Mouse (Mus musculus) lung, embryonic 15.5 days (tissue): Measurements from ENCODE around the gene Ccm2l. TPM values are rescaled to one million over a fixed set of nuclear protein-coding genes. Genes with fewer than 3 reads are reported as not detected.

Experiments used
- ATAC-seq: fragments of 200-750 bp; cut with Nextera tagmentation; 2 replicates; pipeline ENCODE4 v1.8.0; 2017; ENCODE audit warnings: moderate number of reproducible peaks, borderline replicate concordance; ENCODE audit not compliant: low FRiP score, low TSS enrichment; ENCODE audit errors: extremely low read depth
- H3K27ac ChIP-seq: fragments of 300-500 bp; sonication (generic); 2 replicates; pipeline ENCODE4 v1.5.1; 2015; ENCODE audit warnings: moderate library complexity, mild to moderate bottlenecking, inconsistent platforms
- H3K27me3 ChIP-seq: fragments of 300-500 bp; sonication (generic); 2 replicates; pipeline ENCODE4 v1.6.1; 2015; ENCODE audit warnings: inconsistent platforms
- H3K36me3 ChIP-seq: fragments of 300-500 bp; sonication (generic); 2 replicates; pipeline ENCODE4 v1.6.1; 2015; ENCODE audit warnings: inconsistent platforms
- H3K4me1 ChIP-seq: fragments of 300-500 bp; sonication (generic); 2 replicates; pipeline ENCODE4 v1.6.1; 2015; ENCODE audit warnings: inconsistent platforms
- H3K4me2 ChIP-seq: fragments of 300-500 bp; sonication (generic); 2 replicates; pipeline ENCODE4 v1.6.1; 2015; ENCODE audit warnings: inconsistent platforms, mild to moderate bottlenecking, moderate library complexity
- H3K4me3 ChIP-seq: fragments of 300-500 bp; sonication (generic); 2 replicates; pipeline ENCODE4 v1.5.1; 2015; ENCODE audit warnings: mild to moderate bottlenecking, inconsistent platforms
- H3K9ac ChIP-seq: fragments of 300-500 bp; sonication (generic); 2 replicates; pipeline ENCODE4 v1.6.1; 2015; ENCODE audit warnings: inconsistent platforms
- H3K9me3 ChIP-seq: fragments of 300-500 bp; sonication (generic); 2 replicates; pipeline ENCODE4 v1.6.1; 2016; ENCODE audit warnings: inconsistent platforms
- WGBS: fragments of 180-500 bp; shearing (Covaris S2); methylation state at CpG from one replicate; pipeline ENCODE4 v1.1.7; 2015; 5-methylcytosine and 5-hydroxymethylcytosine counted together
- polyA plus RNA-seq: library from polyadenylated mRNA; unstranded; fragments of >200 nt; fragmentation: Nextera tagmentation; extraction: Ambion mirVana; gene quantifications from 2 replicates; pipeline ENCODE4 v1.2.1, GENCODE M21; 2015

Ccm2l gene
- polyA plus RNA-seq, 1 experiment from 2014 or later = 5.3 TPM

GRCm38 (mm10) chr2:153055270-153055920, 10.4 kb upstream of the Ccm2l start:
- 48% methylated on average over 6 of the region's 6 CpGs for WGBS
- H3K4me1 ChIP-seq = no peaks in the 10 kb centered on the region
- ATAC-seq = no peak
- no peaks in the 10 kb centered on the region for H3K9me3 ChIP-seq
- H3K27me3 ChIP-seq = peaks cover 36% of the 10 kb centered on the region
- H3K4me3 ChIP-seq = no peak overlapping the region
- no peaks in the 10 kb centered on the region for H3K36me3 ChIP-seq
- no peak overlapping the region for H3K4me2 ChIP-seq
- H3K27ac ChIP-seq = no peak overlapping the region
- no peak overlapping the region for H3K9ac ChIP-seq

- H3K4me1 ChIP-seq = no peaks in the 10 kb centered on the region
- no peak overlapping the region for H3K27ac ChIP-seq
- no peak overlapping the region for H3K4me3 ChIP-seq
- H3K27me3 ChIP-seq = peaks cover 11% of the 10 kb centered on the region
- WGBS = 62% methylated on average over 4 of the region's 4 CpGs
- H3K4me2 ChIP-seq = no peak overlapping the region
- no peak for ATAC-seq
- no peaks in the 10 kb centered on the region for H3K9me3 ChIP-seq
- H3K36me3 ChIP-seq = no peaks in the 10 kb centered on the region
- H3K9ac ChIP-seq = no peak overlapping the region
Measured at GRCm38 (mm10) chr2:153058365-153058764, 7.4 kb upstream of the Ccm2l start.

- WGBS = 64% methylated on average over 7 of the region's 7 CpGs
- Histone ChIP-seq H3K4me3 (no peak overlapping the region), H3K27me3 (no peaks in the 10 kb centered on the region), H3K4me2 (no peak overlapping the region), H3K36me3 (no peaks in the 10 kb centered on the region), H3K9ac (no peak overlapping the region), H3K4me1 (no peaks in the 10 kb centered on the region), H3K27ac (no peak overlapping the region), H3K9me3 (no peaks in the 10 kb centered on the region)
- no peak for ATAC-seq
Measured at GRCm38 (mm10) chr2:153060216-153060615, 5.5 kb upstream of the Ccm2l start.

GRCm38 (mm10) chr2:153063394-153063793, 2.4 kb upstream of the Ccm2l start:
- Histone ChIP-seq H3K9me3 (no peaks in the 10 kb centered on the region), H3K4me2 (no peak overlapping the region), H3K36me3 (no peaks in the 10 kb centered on the region), H3K9ac (no peak overlapping the region), H3K4me1 (no peaks in the 10 kb centered on the region), H3K4me3 (no peak overlapping the region), H3K27ac (no peak overlapping the region), H3K27me3 (peaks cover 7% of the 10 kb centered on the region; the same call in 1 of the 2 replicates)
- ATAC-seq = no peak
- 40% methylated on average over 3 of the region's 3 CpGs for WGBS

- no peak overlapping the region for H3K4me3 ChIP-seq
- no peaks in the 10 kb centered on the region for H3K9me3 ChIP-seq
- H3K4me2 ChIP-seq = no peak overlapping the region; the same call in 1 of the 2 replicates
- no peaks in the 10 kb centered on the region for H3K4me1 ChIP-seq
- 62% methylated on average over 9 of the region's 9 CpGs for WGBS
- peaks cover 14% of the 10 kb centered on the region for H3K27me3 ChIP-seq
- no peak for ATAC-seq
- H3K36me3 ChIP-seq = no peaks in the 10 kb centered on the region
- H3K27ac ChIP-seq = 0 out of 2 replicates have a peak overlapping the region, but pooled peaks have one; percentile 7
- H3K9ac ChIP-seq = no peak overlapping the region
Measured at GRCm38 (mm10) chr2:153064190-153064970, 1.4 kb upstream of the Ccm2l start.

- Histone ChIP-seq H3K27me3 (peaks cover 40% of the 10 kb centered on the region), H3K36me3 (no peaks in the 10 kb centered on the region), H3K27ac (no peak overlapping the region), H3K9me3 (no peaks in the 10 kb centered on the region), H3K4me2 (peak overlapping the region; percentile 37), H3K4me3 (0 out of 2 replicates have a peak overlapping the region, but pooled peaks have one; percentile 16), H3K9ac (no peak overlapping the region), H3K4me1 (peaks cover 7% of the 10 kb centered on the region; the same call in 1 of the 2 replicates)
- 45% methylated on average over 6 of the region's 6 CpGs for WGBS
- no peak for ATAC-seq
Measured at GRCm38 (mm10) chr2:153066991-153067390, 1.2 kb downstream of the Ccm2l start.

- Histone ChIP-seq H3K4me3 (no peak overlapping the region), H3K36me3 (no peaks in the 10 kb centered on the region), H3K27me3 (peaks cover 61% of the 10 kb centered on the region), H3K4me2 (no peak overlapping the region; the same call in 1 of the 2 replicates), H3K27ac (no peak overlapping the region), H3K9ac (no peak overlapping the region), H3K4me1 (peaks cover 9% of the 10 kb centered on the region; the same call in 1 of the 2 replicates), H3K9me3 (no peaks in the 10 kb centered on the region)
- 13% methylated on average over 23 of the region's 23 CpGs for WGBS
- no peak for ATAC-seq
Measured at GRCm38 (mm10) chr2:153070762-153071490, 5.2 kb downstream of the Ccm2l start.

- peaks cover 61% of the 10 kb centered on the region for H3K27me3 ChIP-seq
- H3K4me3 ChIP-seq = peak overlapping the region; percentile 29
- no peaks in the 10 kb centered on the region for H3K36me3 ChIP-seq
- ATAC-seq = no peak
- no peaks in the 10 kb centered on the region for H3K9me3 ChIP-seq
- peak overlapping the region; percentile 56 for H3K4me2 ChIP-seq
- no peak overlapping the region for H3K27ac ChIP-seq
- H3K9ac ChIP-seq = 0 out of 2 replicates have a peak overlapping the region, but pooled peaks have one; percentile 22
- peaks cover 9% of the 10 kb centered on the region; the same call in 1 of the 2 replicates for H3K4me1 ChIP-seq
- WGBS = 13% methylated on average over 67 of the region's 67 CpGs
Measured at GRCm38 (mm10) chr2:153071491-153072184, 5.9 kb downstream of the Ccm2l start.

GRCm38 (mm10) chr2:153074651-153075050, 8.9 kb downstream of the Ccm2l start:
- WGBS = 84% methylated on average over 10 of the region's 10 CpGs
- H3K9ac ChIP-seq = no peak overlapping the region
- peaks cover 9% of the 10 kb centered on the region; the same call in 1 of the 2 replicates for H3K4me1 ChIP-seq
- no peak for ATAC-seq
- H3K4me2 ChIP-seq = no peak overlapping the region
- no peak overlapping the region for H3K4me3 ChIP-seq
- H3K27ac ChIP-seq = no peak overlapping the region
- peaks cover 44% of the 10 kb centered on the region for H3K27me3 ChIP-seq
- H3K9me3 ChIP-seq = no peaks in the 10 kb centered on the region
- H3K36me3 ChIP-seq = no peaks in the 10 kb centered on the region

- peaks cover 9% of the 10 kb centered on the region; the same call in 1 of the 2 replicates for H3K4me1 ChIP-seq
- ATAC-seq = no peak
- no peak overlapping the region for H3K4me2 ChIP-seq
- H3K36me3 ChIP-seq = no peaks in the 10 kb centered on the region
- no peak overlapping the region for H3K4me3 ChIP-seq
- H3K27ac ChIP-seq = no peak overlapping the region
- WGBS = 35% methylated on average over 2 of the region's 2 CpGs
- H3K9me3 ChIP-seq = no peaks in the 10 kb centered on the region
- peaks cover 31% of the 10 kb centered on the region for H3K27me3 ChIP-seq
- H3K9ac ChIP-seq = no peak overlapping the region
Measured at GRCm38 (mm10) chr2:153075961-153076360, 10.2 kb downstream of the Ccm2l start.

GRCm38 (mm10) chr2:153080841-153081523, 15.2 kb downstream of the Ccm2l start:
- Histone ChIP-seq H3K4me2 (no peak overlapping the region), H3K27ac (no peak overlapping the region), H3K9me3 (no peaks in the 10 kb centered on the region), H3K27me3 (no peaks in the 10 kb centered on the region), H3K4me1 (0 out of 2 replicates have a peak, but pooled peaks cover 8% of the 10 kb centered on the region), H3K9ac (no peak overlapping the region), H3K4me3 (no peak overlapping the region), H3K36me3 (no peaks in the 10 kb centered on the region)
- ATAC-seq = no peak
- WGBS = 37% methylated on average over 32 of the region's 32 CpGs
